Mouse (Mus musculus) testis, adult 2 months (tissue): ENCODE results near the gene Slc11a2. TPM values are rescaled to one million over a fixed set of nuclear protein-coding genes. Genes with fewer than 3 reads are reported as not detected.

Experiments used
- H3K27ac ChIP-seq: fragments of 200-500 bp; 2 replicates; pipeline ENCODE4 v1.5.1; 2012; ENCODE audit warnings: low read depth, low read length; ENCODE audit not compliant: control insufficient read depth, insufficient read depth
- H3K27me3 ChIP-seq: fragments of 200-500 bp; 2 replicates; pipeline ENCODE4 v1.6.1; 2012; ENCODE audit warnings: mild to moderate bottlenecking, low read length, moderate library complexity; ENCODE audit not compliant: control insufficient read depth, insufficient read depth
- H3K36me3 ChIP-seq: fragments of 200-500 bp; 2 replicates; pipeline ENCODE4 v1.6.1; 2012; ENCODE audit warnings: mild to moderate bottlenecking, low read length; ENCODE audit not compliant: control insufficient read depth, insufficient read depth
- H3K4me1 ChIP-seq: fragments of 200-500 bp; 2 replicates; pipeline ENCODE4 v1.6.1; 2012; ENCODE audit warnings: low read length; ENCODE audit not compliant: control insufficient read depth, insufficient read depth
- H3K4me3 ChIP-seq: fragments of 200-500 bp; 2 replicates; pipeline ENCODE4 v1.5.1; 2012; ENCODE audit warnings: low read depth, mild to moderate bottlenecking, low read length, moderate library complexity, mixed read lengths; ENCODE audit not compliant: control insufficient read depth
- CTCF ChIP-seq: fragments of 200-500 bp; IDR thresholded peaks from 2 replicates; pipeline ENCODE4 v1.5.1; 2012; ENCODE audit warnings: low read depth, mild to moderate bottlenecking, inconsistent platforms, low read length, moderate library complexity; ENCODE audit not compliant: control insufficient read depth, insufficient read depth, insufficient replicate concordance
- POLR2A ChIP-seq: fragments of 200-500 bp; IDR thresholded peaks from 2 replicates; pipeline ENCODE4 v1.6.1; 2012; ENCODE audit warnings: low read depth, mild to moderate bottlenecking, inconsistent platforms, low read length, moderate library complexity; ENCODE audit not compliant: control insufficient read depth
- polyA plus RNA-seq: library from polyadenylated mRNA; depleted of rRNA; stranded (reverse); fragments of >200 nt; gene quantifications from 2 replicates; pipeline ENCODE4 v1.2.3, GENCODE M21; 2012

Gene Slc11a2
- polyA plus RNA-seq, 1 experiment = 38.4 TPM

DNA sequence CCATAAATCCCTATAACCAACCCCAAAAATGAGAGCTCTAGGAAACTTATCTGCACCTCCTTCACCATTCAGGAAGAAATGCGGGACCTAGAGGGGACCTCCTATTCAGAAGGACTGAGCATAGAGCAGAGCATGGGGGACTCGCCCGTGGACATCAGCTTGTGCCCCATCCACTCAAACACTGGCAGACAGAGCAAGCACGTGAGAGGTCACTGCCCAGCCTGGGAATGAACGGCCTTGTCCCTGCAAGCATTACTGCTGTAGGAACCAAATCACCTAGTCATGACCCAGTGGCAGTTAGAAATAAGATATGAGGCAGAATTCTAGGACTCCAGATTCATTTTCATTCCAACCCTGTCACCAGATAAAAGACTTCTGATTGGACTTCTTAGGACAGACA lies 13.1 kb downstream of the Slc11a2 start:
- H3K27me3 ChIP-seq = no peaks in the 10 kb centered on the region
- no peak overlapping the region for H3K4me3 ChIP-seq
- no peak overlapping the region for H3K27ac ChIP-seq
- peaks cover 7% of the 10 kb centered on the region for H3K4me1 ChIP-seq
- TF ChIP-seq POLR2A = no peak
- no peak for TF ChIP-seq CTCF
- peaks cover 2% of the 10 kb centered on the region; the same call in 1 of the 2 replicates for H3K36me3 ChIP-seq

DNA sequence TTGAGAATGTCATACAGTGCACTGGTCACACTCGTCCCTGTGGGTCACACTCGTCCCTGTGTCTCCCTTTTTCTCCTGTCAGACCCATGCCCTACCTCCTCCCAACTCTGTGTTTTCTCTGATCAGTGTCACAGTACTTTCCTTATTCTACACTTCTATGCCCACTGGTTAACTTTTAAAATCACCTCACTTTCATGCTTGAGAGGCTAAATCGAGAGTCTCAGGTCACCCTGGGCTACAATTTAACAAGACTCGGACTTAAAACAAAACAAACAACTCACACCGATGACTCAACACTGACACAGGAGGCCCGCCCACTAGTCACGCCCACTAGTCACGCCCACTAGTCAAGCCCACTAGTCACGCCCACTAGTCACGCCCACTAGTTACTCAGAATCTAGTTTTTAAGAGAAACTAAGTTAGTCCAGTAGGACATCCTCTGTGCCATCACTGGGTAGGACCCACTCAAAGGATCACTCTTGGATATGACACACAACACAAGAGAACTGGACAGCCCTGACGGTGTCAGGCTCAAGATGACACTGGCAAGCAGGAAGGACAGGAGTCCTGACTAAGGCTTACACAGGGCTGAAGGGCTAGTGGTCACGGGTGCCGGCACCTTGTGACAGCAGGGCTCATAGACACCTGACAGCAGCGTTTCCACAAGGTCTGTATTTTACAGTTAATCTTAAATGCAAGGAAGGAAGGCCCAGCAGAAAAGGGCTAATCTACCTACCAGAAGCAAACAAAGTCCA lies 13.8 kb downstream of the Slc11a2 start:
- peaks cover 2% of the 10 kb centered on the region; the same call in 1 of the 2 replicates for H3K36me3 ChIP-seq
- H3K4me3 ChIP-seq = no peak overlapping the region
- TF ChIP-seq POLR2A = no peak
- TF ChIP-seq CTCF = no peak
- no peak overlapping the region for H3K27ac ChIP-seq
- peaks cover 7% of the 10 kb centered on the region for H3K4me1 ChIP-seq
- no peaks in the 10 kb centered on the region for H3K27me3 ChIP-seq

DNA sequence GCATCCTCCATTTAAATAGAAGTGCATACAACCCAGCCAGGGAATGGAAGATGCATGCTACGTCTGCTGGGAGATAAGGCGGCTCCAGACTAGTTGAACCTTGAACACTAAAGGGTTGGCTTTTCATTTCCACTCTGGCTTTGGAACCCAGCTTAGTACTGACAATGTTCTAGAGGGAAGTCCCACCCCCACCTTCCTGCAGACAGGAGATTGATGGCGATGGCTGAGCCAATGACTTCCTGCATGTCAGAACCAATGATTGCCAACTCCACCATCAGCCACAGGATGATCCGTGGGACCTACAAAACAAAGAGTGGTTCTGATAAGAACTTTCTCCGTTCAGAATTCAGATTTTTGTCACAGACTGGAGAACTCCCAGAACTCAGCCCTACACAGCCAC lies 18.8 kb downstream of the Slc11a2 start:
- no peak overlapping the region for H3K27ac ChIP-seq
- H3K4me3 ChIP-seq = no peak overlapping the region
- H3K4me1 ChIP-seq = peaks cover 6% of the 10 kb centered on the region
- H3K27me3 ChIP-seq = no peaks in the 10 kb centered on the region
- TF ChIP-seq POLR2A = no peak
- no peak for TF ChIP-seq CTCF
- H3K36me3 ChIP-seq = peaks cover 6% of the 10 kb centered on the region

DNA sequence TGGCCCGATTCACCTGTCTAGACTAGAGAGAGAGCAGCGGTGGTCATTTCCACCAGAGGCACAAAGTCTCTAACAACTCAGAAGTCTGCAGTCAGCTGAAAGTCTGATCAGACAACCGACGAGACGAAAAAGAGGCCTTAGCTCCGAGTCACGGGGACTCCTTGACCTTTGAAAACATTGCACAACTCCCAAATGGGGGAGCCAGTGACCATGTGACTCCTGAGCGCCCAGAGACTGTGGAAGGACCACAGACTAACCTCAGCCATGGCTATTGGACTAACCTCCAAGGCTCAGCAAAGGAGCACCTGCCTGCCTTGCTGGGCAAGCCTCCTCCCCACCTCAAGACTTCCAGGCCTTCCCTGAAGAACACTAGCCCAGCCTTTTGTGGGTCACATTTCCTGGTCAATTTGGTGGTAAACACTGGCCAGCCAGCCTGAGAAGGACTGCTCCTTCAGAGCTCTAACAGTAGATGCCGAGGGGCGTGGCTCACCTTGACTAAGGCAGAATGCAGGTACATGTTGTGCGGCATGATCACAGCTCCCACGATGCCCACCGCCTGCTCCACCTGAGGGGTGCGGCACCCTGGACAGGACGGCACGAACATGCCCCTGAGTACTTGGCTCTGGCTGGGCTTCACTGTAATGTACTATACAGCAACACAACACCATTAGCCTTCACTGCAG lies 21.4 kb downstream of the Slc11a2 start:
- peaks cover 5% of the 10 kb centered on the region for H3K36me3 ChIP-seq
- no peaks in the 10 kb centered on the region for H3K27me3 ChIP-seq
- no peak overlapping the region for H3K4me3 ChIP-seq
- TF ChIP-seq CTCF = no peak
- no peak for TF ChIP-seq POLR2A
- H3K27ac ChIP-seq = no peak overlapping the region; the same call in 1 of the 2 replicates
- H3K4me1 ChIP-seq = peaks cover 5% of the 10 kb centered on the region

GRCm38 (mm10) chr15:100402798-100403197 lies 22.1 kb downstream of the Slc11a2 start:
- Histone ChIP-seq H3K27ac (peak overlapping the region; percentile 39; the same call in 1 of the 2 replicates), H3K36me3 (peaks cover 5% of the 10 kb centered on the region), H3K4me3 (no peak overlapping the region), H3K27me3 (no peaks in the 10 kb centered on the region), H3K4me1 (peaks cover 5% of the 10 kb centered on the region)
- TF ChIP-seq CTCF (no peak), POLR2A (no peak)

DNA sequence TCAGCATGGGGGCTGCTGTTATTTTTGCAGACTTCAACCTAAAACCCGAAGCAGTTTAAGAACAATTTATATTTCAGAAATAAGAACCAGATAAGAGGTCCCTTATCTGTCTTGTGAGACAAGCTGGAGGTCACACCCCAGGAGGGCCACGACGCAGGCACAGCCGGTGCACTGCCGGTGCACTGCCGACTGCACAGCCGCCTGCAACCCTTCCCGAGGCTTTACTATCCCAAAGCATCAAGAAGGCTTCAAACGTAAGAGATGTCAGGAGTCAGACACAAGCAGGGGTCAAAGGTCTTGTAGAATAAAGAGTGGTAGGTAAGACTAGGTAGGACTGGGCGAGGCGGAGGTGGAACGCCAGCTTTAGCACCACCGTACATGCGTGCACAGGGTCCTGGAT lies 22.5 kb downstream of the Slc11a2 start:
- Histone ChIP-seq H3K27me3 (no peaks in the 10 kb centered on the region), H3K4me3 (no peak overlapping the region), H3K27ac (peak overlapping the region; percentile 39; the same call in 1 of the 2 replicates), H3K4me1 (peaks cover 5% of the 10 kb centered on the region), H3K36me3 (peaks cover 6% of the 10 kb centered on the region)
- TF ChIP-seq CTCF (no peak), POLR2A (no peak)

GRCm38 (mm10) chr15:100401811-100402210 lies 23.1 kb downstream of the Slc11a2 start:
- H3K27me3 ChIP-seq = no peaks in the 10 kb centered on the region
- no peak overlapping the region for H3K27ac ChIP-seq
- no peak for TF ChIP-seq CTCF
- TF ChIP-seq POLR2A = no peak
- H3K36me3 ChIP-seq = peaks cover 6% of the 10 kb centered on the region
- H3K4me3 ChIP-seq = no peak overlapping the region
- H3K4me1 ChIP-seq = peaks cover 5% of the 10 kb centered on the region
